Comparison of ENCODE assay signal across 8 mouse cellular contexts in the genomic region with DNA sequence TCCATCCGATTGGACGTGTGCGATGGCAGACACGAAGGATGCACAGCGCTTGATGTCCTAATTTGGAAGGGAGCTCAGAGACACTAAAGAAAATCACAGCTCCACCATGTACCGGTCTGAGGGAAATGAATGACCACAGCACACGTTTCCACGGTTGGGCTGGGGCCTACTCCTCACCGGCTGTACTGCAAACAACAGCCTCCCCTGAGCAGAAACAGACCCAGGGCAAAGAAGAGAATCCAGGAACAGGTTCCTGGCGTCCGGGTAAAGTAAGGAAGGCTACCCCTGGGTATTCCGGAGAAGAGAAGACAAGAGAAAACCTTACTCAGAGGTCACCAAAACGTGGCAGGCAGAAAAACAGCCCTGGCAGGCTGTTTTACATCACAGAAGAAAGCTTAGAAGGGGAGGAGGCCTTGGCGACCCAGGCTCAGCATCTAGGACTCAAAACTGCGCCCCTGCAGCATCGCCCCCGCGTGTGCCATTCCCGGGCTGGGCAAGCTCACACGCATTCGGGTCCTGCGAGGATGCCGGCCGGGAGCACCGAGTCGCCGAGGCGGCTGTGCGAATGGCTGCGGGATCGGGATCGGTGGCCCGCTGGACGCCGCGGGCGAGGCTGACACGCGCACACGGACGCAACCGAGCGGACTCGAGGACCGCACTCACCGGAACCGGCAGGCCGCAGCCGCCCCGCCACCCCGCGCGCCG. TPM values are rescaled to one million over a fixed set of nuclear protein-coding genes. Genes with fewer than 3 reads are reported as not detected.
DNase-seq lines count a peak whose midpoint lies in the region; ATAC-seq and TF ChIP-seq lines count a peak whose summit lies in the region.

No protein-coding gene starts in this region.

- H3K4me1 ChIP-seq in kidney, embryonic 16.5 days (ENCODE audit: insufficient read depth, low read length), result peaks cover 15% of the 10 kb centered on the region
- H3K4me1 ChIP-seq in G1E (ENCODE audit: insufficient read depth, low read depth, low read length), result peaks cover 40% of the 10 kb centered on the region
- no peaks in the 10 kb centered on the region; the same call in 1 of the 2 replicates for H3K4me1 ChIP-seq in embryonic facial prominence, embryonic 11.5 days (ENCODE audit: control insufficient read depth, insufficient read depth, low read length)
- H3K4me1 ChIP-seq in hindbrain, embryonic 15.5 days (replicated peaks), result peaks cover 36% of the 10 kb centered on the region
- H3K4me1 ChIP-seq in liver, embryonic 16.5 days (ENCODE audit: control insufficient read depth, low read depth, low read length), result peaks cover 3% of the 10 kb centered on the region

- H3K27me3 ChIP-seq in kidney, embryonic 16.5 days (ENCODE audit: insufficient read depth, low read length), result no peaks in the 10 kb centered on the region
- peaks cover 6% of the 10 kb centered on the region; the same call in 1 of the 2 replicates for H3K27me3 ChIP-seq in G1E (ENCODE audit: insufficient read depth, low read length)
- no peaks in the 10 kb centered on the region for H3K27me3 ChIP-seq in embryonic facial prominence, embryonic 11.5 days (ENCODE audit: control insufficient read depth, insufficient read depth, low read length)
- no peaks in the 10 kb centered on the region for H3K27me3 ChIP-seq in hindbrain, embryonic 15.5 days
- H3K27me3 ChIP-seq in liver, embryonic 16.5 days (ENCODE audit: control insufficient read depth, insufficient read depth, low read depth, low read length), result peaks cover 13% of the 10 kb centered on the region

- peak overlapping the region; percentile 84 for H3K9ac ChIP-seq in kidney, embryonic 16.5 days (replicated peaks; ENCODE audit: low read length)
- H3K9ac ChIP-seq in embryonic facial prominence, embryonic 11.5 days (replicated peaks; ENCODE audit: low read length), result peak overlapping the region; percentile 80
- peak overlapping the region; percentile 82 for H3K9ac ChIP-seq in hindbrain, embryonic 15.5 days
- peak overlapping the region; percentile 54 for H3K9ac ChIP-seq in liver, embryonic 16.5 days (ENCODE audit: low read depth, low read length)

- peak overlapping the region; percentile 92 for H3K4me3 ChIP-seq in kidney, embryonic 16.5 days (ENCODE audit: low read length)
- peak overlapping the region; percentile 99 for H3K4me3 ChIP-seq in G1E (ENCODE audit: low read depth, low read length)
- peak overlapping the region; percentile 86 for H3K4me3 ChIP-seq in embryonic facial prominence, embryonic 11.5 days (ENCODE audit: low read depth, low read length)
- H3K4me3 ChIP-seq in hindbrain, embryonic 15.5 days, result peak overlapping the region; percentile 75
- peak overlapping the region; percentile 77 for H3K4me3 ChIP-seq in liver, embryonic 16.5 days (ENCODE audit: low read depth, low read length)

- H3K9me3 ChIP-seq in kidney, embryonic 16.5 days (ENCODE audit: low read length), result no peaks in the 10 kb centered on the region
- no peaks in the 10 kb centered on the region for H3K9me3 ChIP-seq in G1E (replicated peaks)
- H3K9me3 ChIP-seq in embryonic facial prominence, embryonic 11.5 days (replicated peaks; ENCODE audit: control insufficient read depth, low read length), result no peaks in the 10 kb centered on the region
- no peaks in the 10 kb centered on the region for H3K9me3 ChIP-seq in hindbrain, embryonic 15.5 days
- H3K9me3 ChIP-seq in liver, embryonic 16.5 days (replicated peaks; ENCODE audit: control insufficient read depth, low read length), result no peaks in the 10 kb centered on the region

- H3K27ac ChIP-seq in kidney, embryonic 16.5 days (ENCODE audit: low read length), result peak overlapping the region; percentile 59
- H3K27ac ChIP-seq in embryonic facial prominence, embryonic 11.5 days (replicated peaks; ENCODE audit: low read depth, low read length), result peak overlapping the region; percentile 20
- peak overlapping the region; percentile 93 for H3K27ac ChIP-seq in hindbrain, embryonic 15.5 days (replicated peaks)
- no peak overlapping the region for H3K27ac ChIP-seq in liver, embryonic 16.5 days (ENCODE audit: low read length)

- WGBS in kidney, embryonic 16.5 days, result 1% methylated on average over 54 of the region's 54 CpGs
- 2% methylated on average over 47 of the region's 54 CpGs for WGBS in embryonic facial prominence, embryonic 11.5 days
- WGBS in hindbrain, embryonic 15.5 days, result under 1% methylated on average over 39 of the region's 54 CpGs
- WGBS in liver, embryonic 16.5 days (ENCODE audit: insufficient replicate concordance), result 3% methylated on average over 54 of the region's 54 CpGs

- H3K4me2 ChIP-seq in kidney, embryonic 16.5 days (replicated peaks; ENCODE audit: low read depth, low read length), result peak overlapping the region; percentile 92
- peak overlapping the region; percentile 64 for H3K4me2 ChIP-seq in embryonic facial prominence, embryonic 11.5 days (ENCODE audit: low read depth, low read length)
- peak overlapping the region; percentile 88 for H3K4me2 ChIP-seq in hindbrain, embryonic 15.5 days
- peak overlapping the region; percentile 85 for H3K4me2 ChIP-seq in liver, embryonic 16.5 days (ENCODE audit: low read depth, low read length)

- no peak for DNase-seq in kidney, postnatal 14 days
- peak; percentile 22 for DNase-seq in G1E (ENCODE audit: low spot score)
- peak; percentile 65 for DNase-seq in embryonic facial prominence, embryonic 11.5 days (ENCODE audit: low spot score)
- DNase-seq in right cerebral cortex, postnatal 10 days (ENCODE audit: low spot score in 2 of 2), result peak; percentile 64 to 69
- DNase-seq in cerebellum, adult 8-10 months, result no peak

- TF ChIP-seq CTCF in G1E (IDR thresholded peaks at IDR 0.05; ENCODE audit: low read depth, low read length), result no peak

- no peaks in the 10 kb centered on the region for H3K36me3 ChIP-seq in kidney, embryonic 16.5 days (ENCODE audit: insufficient read depth, low read length)
- peaks cover 22% of the 10 kb centered on the region for H3K36me3 ChIP-seq in G1E (replicated peaks)
- no peaks in the 10 kb centered on the region for H3K36me3 ChIP-seq in embryonic facial prominence, embryonic 11.5 days (replicated peaks; ENCODE audit: control insufficient read depth, insufficient read depth, low read depth, low read length)
- H3K36me3 ChIP-seq in hindbrain, embryonic 15.5 days, result 0 out of 2 replicates have a peak, but pooled peaks cover 4% of the 10 kb centered on the region
- no peaks in the 10 kb centered on the region for H3K36me3 ChIP-seq in liver, embryonic 16.5 days (ENCODE audit: control insufficient read depth, insufficient read depth)

- peak; percentile 73 for ATAC-seq in kidney, embryonic 16.5 days (ENCODE audit: low FRiP score, low TSS enrichment)
- no peak for ATAC-seq in G1E (ENCODE audit: extremely low read depth, insufficient number of reproducible peaks, low FRiP score, poor library complexity, severe bottlenecking)
- peak; percentile 45; the same call in 1 of the 2 replicates for ATAC-seq in embryonic facial prominence, embryonic 11.5 days (replicated peaks; ENCODE audit: insufficient number of reproducible peaks, low FRiP score, low TSS enrichment, low read depth)
- ATAC-seq in hindbrain, embryonic 15.5 days (ENCODE audit: low FRiP score, low read depth), result peak; percentile 73
- ATAC-seq in liver, embryonic 16.5 days (ENCODE audit: low read depth), result peak; percentile 27

RNA-seq across cellular contexts. Expression of a gene that starts 0.8 kb away (rescaled TPM):
- polyA plus RNA-seq in kidney, embryonic 16.5 days (2015; fragmentation: Nextera tagmentation; extraction: Ambion mirVana), result 3.6 and 4.2 TPM in 2 replicates
- 76.8 and 87.6 TPM in 2 replicates for total RNA-seq in G1E (2014; fragmentation: Nextera tagmentation)
- total RNA-seq in G1E (2017), result 4.4 and 5.2 TPM in 2 replicates
- polyA plus RNA-seq in G1E (2012), result 7.8 and 8.1 TPM in 2 replicates
- 6.8 and 8.2 TPM in 2 replicates for polyA plus RNA-seq in embryonic facial prominence, embryonic 11.5 days (2014; fragmentation: Nextera tagmentation; extraction: Ambion mirVana)
- 7.9 and 8.2 TPM in 2 replicates for polyA plus RNA-seq in hindbrain, embryonic 15.5 days (2015; fragmentation: Nextera tagmentation; extraction: Ambion mirVana)
- 0.48 and 0.78 TPM in 2 replicates for polyA plus RNA-seq in liver, embryonic 16.5 days (2015; fragmentation: Nextera tagmentation; extraction: Ambion mirVana)

RNA-seq across cellular contexts. Expression of a gene that starts 32.5 kb away (rescaled TPM):
- polyA plus RNA-seq in kidney, embryonic 16.5 days (2015; fragmentation: Nextera tagmentation; extraction: Ambion mirVana), result 10.0 and 10.5 TPM in 2 replicates
- total RNA-seq in G1E (2014; fragmentation: Nextera tagmentation) (26.8 and 28.9 TPM in 2 replicates), G1E (2017) (32.0 and 32.2 TPM in 2 replicates)
- polyA plus RNA-seq in G1E (2012), result 1.1 and 2.0 TPM in 2 replicates
- polyA plus RNA-seq in embryonic facial prominence, embryonic 11.5 days (2014; fragmentation: Nextera tagmentation; extraction: Ambion mirVana), result 18.0 and 23.3 TPM in 2 replicates
- polyA plus RNA-seq in hindbrain, embryonic 15.5 days (2015; fragmentation: Nextera tagmentation; extraction: Ambion mirVana), result 10.8 and 12.8 TPM in 2 replicates
- polyA plus RNA-seq in liver, embryonic 16.5 days (2015; fragmentation: Nextera tagmentation; extraction: Ambion mirVana), result 1.8 and 2.9 TPM in 2 replicates

Comparison
In these comparisons a context has a peak if more than half of its experiments do, and no peak if none do; other contexts are left out.
1. DNase-seq: peak in G1E (single experiment), embryonic facial prominence, embryonic 11.5 days (single experiment) and right cerebral cortex, postnatal 10 days (2 of 2); none in kidney, postnatal 14 days (single experiment) and cerebellum, adult 8-10 months (single experiment).
2. Peak in every context shown above with its lines, with median percentiles within 50 percentile points of each other: H3K4me2 ChIP-seq, H3K4me3 ChIP-seq and H3K9ac ChIP-seq.